Mouse (Mus musculus) lung, postnatal 4 days (tissue): ENCODE measurements around the gene Ppp1r9a.
"Not testable (repeated sequence)": the region's sequence is repeated elsewhere in the genome, so short reads cannot be mapped to it uniquely, and the experiment has no call there.

ENCODE experiments used
- DNase-seq, 2 experiments: peaks; one replicate each; pipeline ENCODE4 v3.0.0; 2021

The Ppp1r9a gene

GRCm38 (mm10) chr6:4902674-4903324, at the start of gene Ppp1r9a:
Ppp1r9a (plus strand) TSS chr6:4902917.
- peak; percentile 79 to 80 for DNase-seq

GRCm38 (mm10) chr6:4855236-4855635, 47.5 kb upstream of the Ppp1r9a start:
- no peak for DNase-seq

- no peak for DNase-seq
Observed at GRCm38 (mm10) chr6:4856919-4857318, 45.8 kb upstream of the Ppp1r9a start.

GRCm38 (mm10) chr6:4884316-4884715, 18.4 kb upstream of the Ppp1r9a start:
- no peak for DNase-seq

- DNase-seq: no peak
Observed at GRCm38 (mm10) chr6:4889544-4889943, 13.2 kb upstream of the Ppp1r9a start.

GRCm38 (mm10) chr6:4892417-4892816, 10.3 kb upstream of the Ppp1r9a start:
- no peak for DNase-seq

GRCm38 (mm10) chr6:4893312-4893711, 9.4 kb upstream of the Ppp1r9a start:
- not testable (repeated sequence) for DNase-seq

- no peak for DNase-seq
Observed at GRCm38 (mm10) chr6:4899906-4900305, 2.8 kb upstream of the Ppp1r9a start.

GRCm38 (mm10) chr6:4903325-4904054, 773 bp downstream of the Ppp1r9a start:
- peak; percentile 65 to 72 for DNase-seq

- peak; percentile 28 to 30 for DNase-seq
Observed at GRCm38 (mm10) chr6:4904055-4904450, 1.3 kb downstream of the Ppp1r9a start.

- no peak for DNase-seq
Observed at GRCm38 (mm10) chr6:4910042-4910634, 7.4 kb downstream of the Ppp1r9a start.

GRCm38 (mm10) chr6:4918470-4918869, 15.8 kb downstream of the Ppp1r9a start:
- no peak for DNase-seq

- DNase-seq: not testable (repeated sequence)
Observed at GRCm38 (mm10) chr6:4923791-4924190, 21.1 kb downstream of the Ppp1r9a start.

- DNase-seq: no peak
Observed at GRCm38 (mm10) chr6:4925966-4926687, 23.4 kb downstream of the Ppp1r9a start.

GRCm38 (mm10) chr6:4930321-4930720, 27.6 kb downstream of the Ppp1r9a start:
- DNase-seq: no peak

- DNase-seq: no peak
Observed at GRCm38 (mm10) chr6:4938901-4939300, 36.2 kb downstream of the Ppp1r9a start.

GRCm38 (mm10) chr6:4940086-4940485, 37.4 kb downstream of the Ppp1r9a start:
- DNase-seq: no peak

GRCm38 (mm10) chr6:4940639-4941038, 37.9 kb downstream of the Ppp1r9a start:
- no peak for DNase-seq

- no peak for DNase-seq
Observed at GRCm38 (mm10) chr6:4943821-4944220, 41.1 kb downstream of the Ppp1r9a start.

- DNase-seq: no peak
Observed at GRCm38 (mm10) chr6:4948056-4948455, 45.3 kb downstream of the Ppp1r9a start.

GRCm38 (mm10) chr6:4949701-4950100, 47.0 kb downstream of the Ppp1r9a start:
- no peak for DNase-seq

GRCm38 (mm10) chr6:4953028-4953719, 50.5 kb downstream of the Ppp1r9a start:
- no peak for DNase-seq

GRCm38 (mm10) chr6:4956651-4957050, 53.9 kb downstream of the Ppp1r9a start:
- no peak for DNase-seq
